Mouse (Mus musculus) embryonic facial prominence, embryonic 11.5 days (tissue): Measurements from ENCODE around the gene Fgfr2. TPM values are rescaled to one million over a fixed set of nuclear protein-coding genes. Genes with fewer than 3 reads are reported as not detected.

Experiments used
- ATAC-seq: fragments of 200-750 bp; cut with Nextera tagmentation; replicated peaks from 2 replicates; pipeline ENCODE4 v1.8.0; 2017; ENCODE audit warnings: low read depth; ENCODE audit not compliant: insufficient number of reproducible peaks, low FRiP score, low TSS enrichment
- DNase-seq: peaks from one replicate; pipeline ENCODE4 v3.0.0-alpha.2; 2015; ENCODE audit warnings: low spot score
- H3K27ac ChIP-seq: fragments of 300-500 bp; sonication (generic); replicated peaks from 2 replicates; pipeline ENCODE4 v1.5.1; 2014; ENCODE audit warnings: mild to moderate bottlenecking, low read depth, low read length, control low read depth
- H3K27me3 ChIP-seq: fragments of 300-500 bp; sonication (generic); 2 replicates; pipeline ENCODE4 v1.6.1; 2014; ENCODE audit warnings: mild to moderate bottlenecking, low read length, moderate library complexity, mixed read lengths; ENCODE audit not compliant: control insufficient read depth, insufficient read depth
- H3K36me3 ChIP-seq: fragments of 300-500 bp; sonication (generic); replicated peaks from 2 replicates; pipeline ENCODE4 v1.6.1; 2014; ENCODE audit warnings: low read depth, mild to moderate bottlenecking, low read length, moderate library complexity, mixed read lengths; ENCODE audit not compliant: control insufficient read depth, insufficient read depth
- H3K4me1 ChIP-seq: fragments of 300-500 bp; sonication (generic); 2 replicates; pipeline ENCODE4 v1.6.1; 2014; ENCODE audit warnings: low read length, mixed read lengths; ENCODE audit not compliant: control insufficient read depth, insufficient read depth
- H3K4me2 ChIP-seq: fragments of 300-500 bp; sonication (generic); 2 replicates; pipeline ENCODE4 v1.6.1; 2014; ENCODE audit warnings: low read depth, mild to moderate bottlenecking, control low read depth, low read length, moderate library complexity
- H3K4me3 ChIP-seq: fragments of 300-500 bp; sonication (generic); 2 replicates; pipeline ENCODE4 v1.5.1; 2014; ENCODE audit warnings: low read depth, low read length, control low read depth
- H3K9ac ChIP-seq: fragments of 300-500 bp; sonication (generic); replicated peaks from 2 replicates; pipeline ENCODE4 v1.6.1; 2014; ENCODE audit warnings: mild to moderate bottlenecking, control low read depth, low read length
- H3K9me3 ChIP-seq: fragments of 300-500 bp; sonication (generic); replicated peaks from 2 replicates; pipeline ENCODE4 v1.6.1; 2016; ENCODE audit warnings: mild to moderate bottlenecking, low read length, inconsistent platforms, mixed read lengths; ENCODE audit not compliant: control insufficient read depth
- WGBS: fragments of 180-500 bp; shearing (Covaris S2); extraction: QIAGEN DNeasy Blood & Tissue Kit; methylation state at CpG from one replicate; pipeline ENCODE4 v1.1.7; 2014; 5-methylcytosine and 5-hydroxymethylcytosine counted together
- polyA plus RNA-seq: library from polyadenylated mRNA; unstranded; fragments of >200 nt; fragmentation: Nextera tagmentation; extraction: Ambion mirVana; gene quantifications from 2 replicates; pipeline ENCODE4 v1.2.1, GENCODE M21; 2014

Fgfr2 gene
- polyA plus RNA-seq, 1 experiment from 2014 or later = 75.6 TPM

- Histone ChIP-seq H3K36me3 (no peaks in the 10 kb centered on the region), H3K27ac (no peak overlapping the region), H3K9me3 (no peaks in the 10 kb centered on the region), H3K4me1 (no peaks in the 10 kb centered on the region), H3K4me3 (no peak overlapping the region), H3K27me3 (no peaks in the 10 kb centered on the region), H3K4me2 (no peak overlapping the region), H3K9ac (no peak overlapping the region)
- no peak for DNase-seq
- ATAC-seq = no peak
- 79% methylated on average over 2 of the region's 2 CpGs for WGBS
Observed at GRCm38 (mm10) chr7:132965707-132966106, 157.4 kb downstream of the Fgfr2 start.

GRCm38 (mm10) chr7:132964395-132964794 is 158.8 kb downstream of the Fgfr2 start:
- no peak for ATAC-seq
- WGBS = 87% methylated on average over 3 of the region's 3 CpGs
- Histone ChIP-seq H3K27me3 (no peaks in the 10 kb centered on the region), H3K4me2 (no peak overlapping the region), H3K4me3 (no peak overlapping the region), H3K9ac (no peak overlapping the region), H3K27ac (no peak overlapping the region), H3K9me3 (no peaks in the 10 kb centered on the region), H3K4me1 (no peaks in the 10 kb centered on the region), H3K36me3 (no peaks in the 10 kb centered on the region)
- DNase-seq = no peak

GRCm38 (mm10) chr7:132950613-132951012 is 172.5 kb downstream of the Fgfr2 start:
- H3K27ac ChIP-seq = no peak overlapping the region
- H3K27me3 ChIP-seq = no peaks in the 10 kb centered on the region
- H3K4me1 ChIP-seq = no peaks in the 10 kb centered on the region
- H3K9me3 ChIP-seq = no peaks in the 10 kb centered on the region
- H3K36me3 ChIP-seq = no peaks in the 10 kb centered on the region
- H3K9ac ChIP-seq = no peak overlapping the region
- ATAC-seq (no peak), DNase-seq (no peak)
- H3K4me3 ChIP-seq = no peak overlapping the region
- no peak overlapping the region for H3K4me2 ChIP-seq
- WGBS = 96% methylated on average over 3 of the region's 3 CpGs

- ATAC-seq = no peak
- Histone ChIP-seq H3K27me3 (no peaks in the 10 kb centered on the region), H3K36me3 (no peaks in the 10 kb centered on the region), H3K4me1 (no peaks in the 10 kb centered on the region), H3K9ac (no peak overlapping the region), H3K9me3 (no peaks in the 10 kb centered on the region), H3K4me2 (no peak overlapping the region), H3K27ac (no peak overlapping the region), H3K4me3 (no peak overlapping the region)
- WGBS = 93% methylated on average over 4 of the region's 4 CpGs
- no peak for DNase-seq
Observed at GRCm38 (mm10) chr7:132949968-132950367, 173.2 kb downstream of the Fgfr2 start.

GRCm38 (mm10) chr7:132940569-132940968 is 182.6 kb downstream of the Fgfr2 start:
- 90% methylated on average over 2 of the region's 2 CpGs for WGBS
- ATAC-seq (no peak), DNase-seq (no peak)
- H3K27ac ChIP-seq = no peak overlapping the region
- no peaks in the 10 kb centered on the region for H3K36me3 ChIP-seq
- H3K4me2 ChIP-seq = no peak overlapping the region
- H3K27me3 ChIP-seq = no peaks in the 10 kb centered on the region
- H3K9me3 ChIP-seq = no peaks in the 10 kb centered on the region
- H3K4me3 ChIP-seq = no peak overlapping the region
- no peak overlapping the region for H3K9ac ChIP-seq
- no peaks in the 10 kb centered on the region for H3K4me1 ChIP-seq

- 85% methylated on average over 2 of the region's 2 CpGs for WGBS
- Histone ChIP-seq H3K27me3 (no peaks in the 10 kb centered on the region), H3K9me3 (no peaks in the 10 kb centered on the region), H3K36me3 (no peaks in the 10 kb centered on the region), H3K9ac (no peak overlapping the region), H3K4me1 (no peaks in the 10 kb centered on the region), H3K4me3 (no peak overlapping the region), H3K27ac (no peak overlapping the region), H3K4me2 (no peak overlapping the region)
- ATAC-seq (no peak), DNase-seq (no peak)
Observed at GRCm38 (mm10) chr7:132939118-132939517, 184.0 kb downstream of the Fgfr2 start.

- no peak for ATAC-seq
- Histone ChIP-seq H3K9ac (no peak overlapping the region), H3K27ac (no peak overlapping the region), H3K27me3 (no peaks in the 10 kb centered on the region), H3K4me1 (no peaks in the 10 kb centered on the region), H3K36me3 (no peaks in the 10 kb centered on the region), H3K4me3 (no peak overlapping the region), H3K4me2 (no peak overlapping the region), H3K9me3 (no peaks in the 10 kb centered on the region)
- no peak for DNase-seq
Observed at GRCm38 (mm10) chr7:132934743-132935142, 188.4 kb downstream of the Fgfr2 start.

- no peaks in the 10 kb centered on the region for H3K36me3 ChIP-seq
- no peak overlapping the region for H3K9ac ChIP-seq
- H3K4me3 ChIP-seq = no peak overlapping the region
- no peaks in the 10 kb centered on the region for H3K9me3 ChIP-seq
- 84% methylated on average over 1 of the region's 1 CpGs for whole genome bisulfite sequencing
- no peaks in the 10 kb centered on the region for H3K27me3 ChIP-seq
- no peak overlapping the region for H3K4me2 ChIP-seq
- H3K27ac ChIP-seq = no peak overlapping the region
- no peaks in the 10 kb centered on the region for H3K4me1 ChIP-seq
- DNase-seq (no peak), ATAC-seq (no peak)
Observed at GRCm38 (mm10) chr7:132933331-132933730, 189.8 kb downstream of the Fgfr2 start.
